ENCODE assay signal across 8 mouse cellular contexts in genomic region chr6:39400343-39400742, GRCm38 (mm10). TPM values are rescaled to one million over a fixed set of nuclear protein-coding genes. Genes with fewer than 3 reads are reported as not detected.
A peak's percentile ranks its signal among the peaks of the same experiment; 100 is the strongest.
DNase-seq lines count a peak whose midpoint lies in the region; ATAC-seq and TF ChIP-seq lines count a peak whose summit lies in the region.
"Had no signal": no experiment of that assay in that cellular context is flagged by ENCODE, and none has a peak within 500 bp of the region (broad histone marks: within the 10 kb centered on the region; RNA-seq: fewer than 3 reads in every experiment).

No protein-coding gene starts in this region.

- TF ChIP-seq CTCF in left cerebral cortex, adult 2 months (IDR thresholded peaks at IDR 0.05), result peak; percentile 67
- peak; percentile 85 for TF ChIP-seq CTCF in Patski (IDR thresholded peaks at IDR 0.05)

- CTCF ChIA-PET in Patski (lab: Charles Lee), result no interaction called here

- WGBS in embryonic facial prominence, embryonic 14.5 days, result 65% methylated on average over 7 of the region's 7 CpGs

- no peak for DNase-seq in left cerebral cortex, adult 2 months (ENCODE audit: extremely low spot score in 1 of 2, low spot score in 2 of 2)
- DNase-seq in left cerebral cortex, postnatal 4 days, result no peak
- no peak for DNase-seq in Patski (ENCODE audit: low read depth, low spot score)
- peak; percentile 46 for DNase-seq in embryonic facial prominence, embryonic 14.5 days (ENCODE audit: low spot score)
- peak; percentile 71 for DNase-seq in mesoderm, embryonic 11.5 days (ENCODE audit: low read depth, low spot score)
- DNase-seq in right cerebral cortex, postnatal 36 days (ENCODE audit: low spot score in 2 of 2), result no peak

- no peak overlapping the region for H3K9ac ChIP-seq in embryonic facial prominence, embryonic 14.5 days (ENCODE audit: low read depth, low read length)

- H3K27me3 ChIP-seq in Patski, result no peaks in the 10 kb centered on the region
- H3K27me3 ChIP-seq in embryonic facial prominence, embryonic 14.5 days (replicated peaks; ENCODE audit: control insufficient read depth, insufficient read depth, low read length), result no peaks in the 10 kb centered on the region

- H3K4me3 ChIP-seq in left cerebral cortex, adult 2 months, result no peak overlapping the region
- no peak overlapping the region for H3K4me3 ChIP-seq in embryonic facial prominence, embryonic 14.5 days (ENCODE audit: low read depth, low read length)

- H3K4me1 ChIP-seq in embryonic facial prominence, embryonic 14.5 days (ENCODE audit: control insufficient read depth, insufficient read depth, low read length), result no peaks in the 10 kb centered on the region

- POLR2A ChIA-PET in Patski (lab: Charles Lee), result no interaction called here

- H3K4me2 ChIP-seq in embryonic facial prominence, embryonic 14.5 days (ENCODE audit: low read depth, low read length), result no peak overlapping the region

- H3K27ac ChIP-seq in left cerebral cortex, adult 2 months, result no peak overlapping the region
- H3K27ac ChIP-seq in embryonic facial prominence, embryonic 14.5 days (replicated peaks; ENCODE audit: low read depth, low read length), result no peak overlapping the region

- ATAC-seq in Patski, result no peak
- ATAC-seq in embryonic facial prominence, embryonic 14.5 days (ENCODE audit: low read depth), result peak; percentile 69; the same call in 1 of the 2 replicates
- ATAC-seq in activated CD4-positive, CD25-positive, alpha-beta regulatory T cell, adult 4 months, result no peak

- no peaks in the 10 kb centered on the region for H3K9me3 ChIP-seq in embryonic facial prominence, embryonic 14.5 days (ENCODE audit: control insufficient read depth, low read length)

- H3K36me3 ChIP-seq in embryonic facial prominence, embryonic 14.5 days (ENCODE audit: control insufficient read depth, insufficient read depth, low read length), result peaks cover 33% of the 10 kb centered on the region

- in situ Hi-C loops in Patski (cut with MboI; ENCODE audit: low pct_unique_long_range_greater_than_20kb), result no loop called here

- intact Hi-C loops in left cerebral cortex, adult 2 months (cut with DNase I), result no loop called here
- intact Hi-C loops in left cerebral cortex, postnatal 4 days (cut with DNase I), result no loop called here

RNA-seq across cellular contexts. Expression of gene Rab19, which starts 19.4 kb away (rescaled TPM):
- total RNA-seq in left cerebral cortex, adult 2 months (2021), result not detected
- total RNA-seq in left cerebral cortex, postnatal 4 days (2021), result not detected
- polyA plus RNA-seq in Patski (2021), result 0.15 TPM
- polyA plus RNA-seq in embryonic facial prominence, embryonic 14.5 days (2014; fragmentation: Nextera tagmentation; extraction: Ambion mirVana), result 0.93 and 1.8 TPM in 2 replicates
- polyA plus RNA-seq in activated CD4-positive, CD25-positive, alpha-beta regulatory T cell, adult 4 months (2017; shearing (Covaris generic)), result 10 to 100 TPM; 64.0 to 72.1 TPM
- total RNA-seq: layer of hippocampus, postnatal 10 days had no signal

RNA-seq across cellular contexts. Expression of gene Mkrn1, which starts 19.9 kb away (rescaled TPM):
- 100 to 1,000 TPM; 132 to 136 TPM for total RNA-seq in left cerebral cortex, adult 2 months (2021)
- total RNA-seq in left cerebral cortex, postnatal 4 days (2021), result 100 to 1,000 TPM; 178 to 181 TPM
- polyA plus RNA-seq in Patski (2021), result 58.7 TPM
- polyA plus RNA-seq in embryonic facial prominence, embryonic 14.5 days (2014; fragmentation: Nextera tagmentation; extraction: Ambion mirVana), result 67.1 and 72.4 TPM in 2 replicates
- polyA plus RNA-seq in activated CD4-positive, CD25-positive, alpha-beta regulatory T cell, adult 4 months (2017; shearing (Covaris generic)), result 10 to 100 TPM; 58.4 to 63.4 TPM

RNA-seq across cellular contexts. Expression of gene Slc37a3, which starts 22.9 kb away (rescaled TPM):
- 10 to 100 TPM; 68.1 to 73.1 TPM for total RNA-seq in left cerebral cortex, adult 2 months (2021)
- 10 to 100 TPM; 76.0 to 82.0 TPM for total RNA-seq in left cerebral cortex, postnatal 4 days (2021)
- 71.7 TPM for polyA plus RNA-seq in Patski (2021)
- polyA plus RNA-seq in embryonic facial prominence, embryonic 14.5 days (2014; fragmentation: Nextera tagmentation; extraction: Ambion mirVana), result 56.9 and 57.3 TPM in 2 replicates
- polyA plus RNA-seq in activated CD4-positive, CD25-positive, alpha-beta regulatory T cell, adult 4 months (2017; shearing (Covaris generic)), result 10 to 100 TPM; 41.2 to 43.6 TPM

Comparison
In these comparisons a context has a peak if more than half of its experiments do, and no peak if none do; other contexts are left out.
1. DNase-seq: peak in embryonic facial prominence, embryonic 14.5 days (single experiment) and mesoderm, embryonic 11.5 days (single experiment); none in left cerebral cortex, adult 2 months (0 of 2), left cerebral cortex, postnatal 4 days (single experiment), Patski (single experiment) and right cerebral cortex, postnatal 36 days (0 of 2).
2. RNA of gene Rab19, which starts 19.4 kb away (polyA plus RNA-seq): 64.0 to 72.1 TPM in activated CD4-positive, CD25-positive, alpha-beta regulatory T cell, adult 4 months; 0.93 to 1.8 TPM in embryonic facial prominence, embryonic 14.5 days and 0.15 TPM in Patski (single experiment); every median in the first group is over 10 times any median in the second.